8 mouse cellular contexts compared by ENCODE assay signal in the genomic region with DNA sequence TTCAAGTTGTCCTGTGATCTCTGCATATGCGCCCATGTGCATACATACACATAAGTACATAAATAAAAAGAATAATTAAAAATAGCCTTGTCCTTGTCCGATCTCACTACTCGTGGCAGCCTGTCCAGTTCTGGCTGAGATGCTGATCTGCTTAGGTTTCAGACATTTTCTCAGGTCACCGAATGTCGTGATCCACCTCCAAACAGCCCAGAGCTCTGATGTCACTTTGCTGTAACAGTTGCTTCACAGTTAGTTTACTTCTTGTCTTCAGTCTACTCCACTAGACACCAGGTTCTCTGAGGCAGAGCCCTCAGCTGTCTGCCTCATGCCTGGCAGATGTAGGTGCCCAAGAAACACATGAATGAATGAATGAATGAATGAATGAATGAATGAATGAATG. TPM values are rescaled to one million over a fixed set of nuclear protein-coding genes. Genes with fewer than 3 reads are reported as not detected.
DNase-seq lines count a peak whose midpoint lies in the region; ATAC-seq and TF ChIP-seq lines count a peak whose summit lies in the region.

No protein-coding gene starts in this region.

- WGBS in lung, adult 2 months, result 24% methylated on average over 5 of the region's 5 CpGs
- WGBS in limb, embryonic 15.5 days, result 60% methylated on average over 5 of the region's 5 CpGs

- peak overlapping the region; percentile 19; the same call in 1 of the 2 replicates for H3K27ac ChIP-seq in embryonic fibroblast, embryonic 13.5 days (ENCODE audit: insufficient read depth, low read length)
- H3K27ac ChIP-seq in limb, embryonic 15.5 days, result peak overlapping the region; percentile 81

- H3K27me3 ChIP-seq in limb, embryonic 15.5 days, result no peaks in the 10 kb centered on the region
- no peaks in the 10 kb centered on the region for H3K27me3 ChIP-seq in splenic B cell, adult 2 months (ENCODE audit: control insufficient read depth, insufficient read depth, low read length, poor library complexity, severe bottlenecking)

- H3K9ac ChIP-seq in limb, embryonic 15.5 days, result no peak overlapping the region

- peak overlapping the region; percentile 48 for H3K4me3 ChIP-seq in lung, adult 2 months (replicated peaks; ENCODE audit: extremely low read depth, low read depth, low read length)
- peak overlapping the region; percentile 21; the same call in 1 of the 2 replicates for H3K4me3 ChIP-seq in embryonic fibroblast, embryonic 13.5 days (ENCODE audit: insufficient read depth, low read length)
- H3K4me3 ChIP-seq in limb, embryonic 15.5 days, result peak overlapping the region; percentile 27; the same call in 1 of the 2 replicates

- H3K9me3 ChIP-seq in limb, embryonic 15.5 days, result no peaks in the 10 kb centered on the region

- H3K4me1 ChIP-seq in lung, adult 2 months (ENCODE audit: control insufficient read depth, insufficient read depth, low read length), result peaks cover 15% of the 10 kb centered on the region
- peaks cover 18% of the 10 kb centered on the region for H3K4me1 ChIP-seq in embryonic fibroblast, embryonic 13.5 days (ENCODE audit: control insufficient read depth, insufficient read depth, low read length)
- H3K4me1 ChIP-seq in limb, embryonic 15.5 days, result peaks cover 37% of the 10 kb centered on the region

- H3K4me2 ChIP-seq in limb, embryonic 15.5 days, result peak overlapping the region; percentile 52

- no peaks in the 10 kb centered on the region for H3K36me3 ChIP-seq in limb, embryonic 15.5 days
- no peaks in the 10 kb centered on the region for H3K36me3 ChIP-seq in splenic B cell, adult 2 months (ENCODE audit: control insufficient read depth, insufficient read depth, low read length, poor library complexity, severe bottlenecking)

- TF ChIP-seq CTCF in lung, adult 2 months (IDR thresholded peaks at IDR 0.05; ENCODE audit: insufficient read depth, low read length), result no peak
- no peak for TF ChIP-seq CTCF in embryonic fibroblast, embryonic 13.5 days (IDR thresholded peaks at IDR 0.05; ENCODE audit: borderline replicate concordance, insufficient read depth, low read length)

- TF ChIP-seq POLR2A in lung, adult 2 months (IDR thresholded peaks at IDR 0.05; ENCODE audit: borderline replicate concordance, extremely low read depth, low read depth, low read length), result no peak
- no peak for TF ChIP-seq POLR2A in embryonic fibroblast, embryonic 13.5 days (IDR thresholded peaks at IDR 0.05; ENCODE audit: low read depth, low read length)

- ATAC-seq in limb, embryonic 15.5 days (ENCODE audit: insufficient number of reproducible peaks, low FRiP score, low TSS enrichment, low read depth), result no peak

- no peak for DNase-seq in lung, adult 2 months
- no peak for DNase-seq in lung, adult 18-20 months
- peak; percentile 49 for DNase-seq in splenic B cell, adult 2 months (ENCODE audit: low read depth, low spot score)
- DNase-seq in cerebellum, postnatal 4 days (ENCODE audit: low spot score in 2 of 2), result no peak
- DNase-seq in spleen, adult 18-20 months, result no peak
- no peak for DNase-seq in adipocyte (ENCODE audit: low spot score)

RNA-seq across cellular contexts. Expression of gene Ier5l, which starts 9.6 kb away (rescaled TPM):
- polyA plus RNA-seq in lung, adult 2 months (2012; rRNA removed), result 12.6 and 22.5 TPM in 2 replicates
- polyA plus RNA-seq in embryonic fibroblast, embryonic 13.5 days (2011; ENCODE audit: insufficient read length, low read depth, missing spikeins), result 17.1 and 18.1 TPM in 2 replicates
- 1.9 and 2.1 TPM in 2 replicates for polyA plus RNA-seq in limb, embryonic 15.5 days (2015; fragmentation: Nextera tagmentation; extraction: Ambion mirVana)

RNA-seq across cellular contexts. Expression of gene Ptpa, which starts 48.6 kb away (rescaled TPM):
- 131 and 136 TPM in 2 replicates for polyA plus RNA-seq in lung, adult 2 months (2012; rRNA removed)
- polyA plus RNA-seq in embryonic fibroblast, embryonic 13.5 days (2011; ENCODE audit: insufficient read length, low read depth, missing spikeins), result 126 and 137 TPM in 2 replicates
- 137 and 149 TPM in 2 replicates for polyA plus RNA-seq in limb, embryonic 15.5 days (2015; fragmentation: Nextera tagmentation; extraction: Ambion mirVana)

RNA-seq across cellular contexts. Expression of gene Crat, which starts 48.8 kb away (rescaled TPM):
- polyA plus RNA-seq in lung, adult 2 months (2012; rRNA removed), result 89.2 and 103 TPM in 2 replicates
- polyA plus RNA-seq in embryonic fibroblast, embryonic 13.5 days (2011; ENCODE audit: insufficient read length, low read depth, missing spikeins), result 22.3 and 29.1 TPM in 2 replicates
- 23.9 and 37.6 TPM in 2 replicates for polyA plus RNA-seq in limb, embryonic 15.5 days (2015; fragmentation: Nextera tagmentation; extraction: Ambion mirVana)
